Mouse (Mus musculus) MEL (cell line): Measurements from ENCODE around the gene Ftcd. TPM values are rescaled to one million over a fixed set of nuclear protein-coding genes. Genes with fewer than 3 reads are reported as not detected.

Experiments
- DNase-seq: peaks from one replicate; pipeline ENCODE4 v3.0.0; 2011; ENCODE audit warnings: low read depth, low spot score
- H3K27ac ChIP-seq: 2 replicates; pipeline ENCODE4 v1.5.1; 2012; ENCODE audit warnings: low read depth, mild to moderate bottlenecking, control low read depth, low read length, moderate library complexity; ENCODE audit not compliant: control insufficient read depth
- H3K27me3 ChIP-seq, 2 experiments: fragments of 150-350 bp in 1 of 2; sonication (generic) in 1 of 2; 2 replicates each; pipeline ENCODE4 v1.6.1; 2012; ENCODE audit warnings: low read length in 2 of 2, mild to moderate bottlenecking in 2 of 2, improper control_type of control experiment in 1 of 2, moderate library complexity in 1 of 2; ENCODE audit not compliant: insufficient read depth in 2 of 2, control insufficient read depth in 1 of 2
- H3K36me3 ChIP-seq, 2 experiments: 2 replicates each; pipeline ENCODE4 v1.6.1; 2012 to 2014; ENCODE audit warnings: low read length in 2 of 2, improper control_type of control experiment in 1 of 2, inconsistent platforms in 1 of 2, mild to moderate bottlenecking in 1 of 2; ENCODE audit not compliant: insufficient read depth in 2 of 2, control insufficient read depth in 1 of 2
- H3K4me1 ChIP-seq, 2 experiments: fragments of 150-350 bp in 1 of 2; sonication (generic) in 1 of 2; 2 replicates each; pipeline ENCODE4 v1.6.1; 2012; ENCODE audit warnings: low read length in 2 of 2, improper control_type of control experiment in 1 of 2, mild to moderate bottlenecking in 1 of 2; ENCODE audit not compliant: insufficient read depth in 2 of 2, control insufficient read depth in 1 of 2
- H3K4me3 ChIP-seq, 2 experiments: fragments of 150-350 bp in 1 of 2; sonication (generic) in 1 of 2; 2 replicates each; pipeline ENCODE4 v1.5.1; 2012; ENCODE audit warnings: low read depth in 2 of 2, low read length in 2 of 2, mild to moderate bottlenecking in 2 of 2, moderate library complexity in 2 of 2, control low read depth in 1 of 2, improper control_type of control experiment in 1 of 2; ENCODE audit not compliant: control insufficient read depth in 1 of 2, insufficient read depth in 1 of 2
- H3K79me2 ChIP-seq: 2 replicates; pipeline ENCODE4 v1.6.1; 2012; ENCODE audit warnings: mild to moderate bottlenecking, low read length, moderate library complexity; ENCODE audit not compliant: control insufficient read depth, poor library complexity, insufficient read depth
- H3K9ac ChIP-seq: 2 replicates; pipeline ENCODE4 v1.6.1; 2012; ENCODE audit warnings: low read depth, mild to moderate bottlenecking, control low read depth, low read length, moderate library complexity; ENCODE audit not compliant: control insufficient read depth, poor library complexity, severe bottlenecking
- H3K9me3 ChIP-seq: fragments of 150-350 bp; sonication (generic); replicated peaks from 2 replicates; pipeline ENCODE4 v1.6.1; 2012; ENCODE audit warnings: mild to moderate bottlenecking, low read length, improper control_type of control experiment, moderate library complexity; ENCODE audit not compliant: insufficient read depth
- BHLHE40 ChIP-seq: IDR thresholded peaks from 2 replicates; pipeline ENCODE4 v1.6.1; 2012; ENCODE audit warnings: low read depth, mild to moderate bottlenecking, inconsistent platforms, low read length, improper control_type of control experiment, borderline replicate concordance
- CHD2 ChIP-seq: IDR thresholded peaks from 2 replicates; pipeline ENCODE4 v1.6.1; 2011; ENCODE audit warnings: low read length, improper control_type of control experiment
- CTCF ChIP-seq, 3 experiments: IDR thresholded peaks in 2 of 3; conservative IDR thresholded peaks in 1 of 3; 2 replicates each; pipeline ENCODE4 v1.5.1; 2011 to 2012; ENCODE audit warnings: low read length in 3 of 3, low read depth in 2 of 3, mild to moderate bottlenecking in 2 of 3, improper control_type of control experiment in 1 of 3, inconsistent platforms in 1 of 3, mixed read lengths in 1 of 3, moderate library complexity in 1 of 3; ENCODE audit not compliant: control insufficient read depth in 1 of 3, insufficient read depth in 1 of 3, poor library complexity in 1 of 3, severe bottlenecking in 1 of 3
- ELF1 ChIP-seq: IDR thresholded peaks from 2 replicates; pipeline ENCODE4 v1.6.1; 2014; ENCODE audit warnings: low read depth, mild to moderate bottlenecking, inconsistent platforms, low read length, improper control_type of control experiment, moderate library complexity
- GABPA ChIP-seq: IDR thresholded peaks from 2 replicates; pipeline ENCODE4 v1.6.1; 2012; ENCODE audit warnings: low read depth, mild to moderate bottlenecking, inconsistent platforms, low read length, improper control_type of control experiment, moderate library complexity
- GATA1 ChIP-seq: IDR thresholded peaks from 2 replicates; pipeline ENCODE4 v1.6.1; 2011; ENCODE audit warnings: low read depth, low read length, improper control_type of control experiment
- JUND ChIP-seq: IDR thresholded peaks from 2 replicates; pipeline ENCODE4 v1.6.1; 2011; ENCODE audit warnings: low read depth, mild to moderate bottlenecking, improper control_type of control experiment, low read length
- MEF2A ChIP-seq: IDR thresholded peaks from 2 replicates; pipeline ENCODE4 v1.6.1; 2014; ENCODE audit warnings: low read depth, mild to moderate bottlenecking, inconsistent platforms, low read length, improper control_type of control experiment; ENCODE audit not compliant: poor library complexity, insufficient replicate concordance, severe bottlenecking; ENCODE audit errors: extremely low read depth
- MYC ChIP-seq: IDR thresholded peaks from 2 replicates; pipeline ENCODE4 v1.6.1; 2011; ENCODE audit warnings: low read depth, mild to moderate bottlenecking, low read length, improper control_type of control experiment, moderate library complexity
- NELFE ChIP-seq: IDR thresholded peaks from 2 replicates; pipeline ENCODE4 v1.6.1; 2011; ENCODE audit warnings: low read depth, low read length, improper control_type of control experiment
- POLR2A ChIP-seq, 2 experiments: IDR thresholded peaks; 2 replicates each; pipeline ENCODE4 v1.6.1; 2011 to 2012; ENCODE audit warnings: low read length in 2 of 2, mild to moderate bottlenecking in 2 of 2, control low read depth in 1 of 2, improper control_type of control experiment in 1 of 2, low read depth in 1 of 2, moderate library complexity in 1 of 2; ENCODE audit not compliant: control insufficient read depth in 1 of 2, insufficient read depth in 1 of 2, poor library complexity in 1 of 2
- POLR2AphosphoS2 ChIP-seq: IDR thresholded peaks from 2 replicates; pipeline ENCODE4 v1.6.1; 2011; ENCODE audit warnings: low read length, improper control_type of control experiment
- POLR2AphosphoS5 ChIP-seq: IDR thresholded peaks from 2 replicates; pipeline ENCODE4 v1.6.1; 2012; ENCODE audit warnings: low read depth, borderline replicate concordance, mild to moderate bottlenecking, inconsistent platforms, low read length, moderate library complexity, mixed read lengths
- RAD21 ChIP-seq: IDR thresholded peaks from 2 replicates; pipeline ENCODE4 v1.6.1; 2011; ENCODE audit warnings: mild to moderate bottlenecking, low read depth, low read length, improper control_type of control experiment
- SIN3A ChIP-seq: IDR thresholded peaks from 2 replicates; pipeline ENCODE4 v1.6.1; 2012; ENCODE audit warnings: low read length, improper control_type of control experiment, inconsistent platforms
- TCF12 ChIP-seq: IDR thresholded peaks from 2 replicates; pipeline ENCODE4 v1.6.1; 2014; ENCODE audit warnings: low read depth, mild to moderate bottlenecking, inconsistent platforms, low read length, improper control_type of control experiment, moderate library complexity
- UBTF ChIP-seq: IDR thresholded peaks from 2 replicates; pipeline ENCODE4 v1.6.1; 2012; ENCODE audit warnings: low read depth, mild to moderate bottlenecking, inconsistent platforms, low read length, improper control_type of control experiment, moderate library complexity, borderline replicate concordance; ENCODE audit not compliant: insufficient read depth
- USF1 ChIP-seq: IDR thresholded peaks from 2 replicates; pipeline ENCODE4 v1.6.1; 2014; ENCODE audit warnings: low read depth, mild to moderate bottlenecking, inconsistent platforms, low read length, improper control_type of control experiment, moderate library complexity
- USF2 ChIP-seq, 2 experiments: IDR thresholded peaks; 2 replicates each; pipeline ENCODE4 v1.6.1; 2011 to 2012; ENCODE audit warnings: improper control_type of control experiment in 2 of 2, low read length in 2 of 2, borderline replicate concordance in 1 of 2, inconsistent platforms in 1 of 2, low read depth in 1 of 2, mild to moderate bottlenecking in 1 of 2; ENCODE audit not compliant: insufficient read depth in 1 of 2
- ZKSCAN1 ChIP-seq: IDR thresholded peaks from 2 replicates; pipeline ENCODE4 v1.6.1; 2012; ENCODE audit warnings: low read depth, mild to moderate bottlenecking, inconsistent platforms, low read length, improper control_type of control experiment, moderate library complexity
- ZMIZ1 ChIP-seq: IDR thresholded peaks from 2 replicates; pipeline ENCODE4 v1.6.1; 2012; ENCODE audit warnings: low read depth, mild to moderate bottlenecking, inconsistent platforms, low read length, improper control_type of control experiment, moderate library complexity
- ZNF384 ChIP-seq: IDR thresholded peaks from 2 replicates; pipeline ENCODE4 v1.6.1; 2012; ENCODE audit warnings: low read depth, mild to moderate bottlenecking, inconsistent platforms, low read length, improper control_type of control experiment
- polyA plus RNA-seq, 2 experiments: library from polyadenylated mRNA; stranded (reverse) in 1 of 2; unstranded in 1 of 2; fragments of >175 nt in 1 of 2; fragments of >200 nt in 1 of 2; gene quantifications; 2 replicates each; pipeline versions ENCODE4 v1.2.1 to v1.2.4; 2012; ENCODE audit warnings: low replicate concordance in 2 of 2, low read depth in 1 of 2; ENCODE audit not compliant: insufficient read length in 2 of 2, insufficient read depth in 1 of 2, missing spikeins in 1 of 2
- total RNA-seq: library from RNA; depleted of rRNA; stranded (reverse); fragments of 300-350 nt; gene quantifications from 2 replicates; pipeline ENCODE4 v1.2.3, GENCODE M21; 2012

The Ftcd gene
- total and polyA plus RNA-seq, 3 experiments: not detected

- TF ChIP-seq POLR2AphosphoS5 (no peak), MYC (0 out of 2 replicates have a peak, but pooled peaks have one; percentile 47)
Measured at GRCm38 (mm10) chr10:76531375-76531774, 44.1 kb upstream of the Ftcd start, which contains the start of gene Lss (continued).

- DNase-seq: no peak
- H3K4me3 ChIP-seq: peak overlapping the region; percentile 71 to 90
- no peaks in the 10 kb centered on the region for H3K27me3 ChIP-seq
- peaks cover 4% of the 10 kb centered on the region for H3K79me2 ChIP-seq
- H3K9ac ChIP-seq: peak overlapping the region; percentile 51
- no peaks in the 10 kb centered on the region; a peak in 2 of 4 replicates for H3K36me3 ChIP-seq
- H3K9me3 ChIP-seq: no peaks in the 10 kb centered on the region
- TF ChIP-seq ZNF384: no peak
- no peak for TF ChIP-seq USF2 (IDR thresholded peaks at IDR 0.05; ENCODE audit: borderline replicate concordance in 1 of 2, insufficient read depth in 1 of 2, low read depth in 1 of 2, low read length in 2 of 2)
- no peak for TF ChIP-seq GABPA
- TF ChIP-seq POLR2A (IDR thresholded peaks at IDR 0.05; ENCODE audit: control insufficient read depth in 1 of 2, insufficient read depth in 1 of 2, low read depth in 1 of 2, low read length in 2 of 2, poor library complexity in 1 of 2): 0 out of 4 replicates have a peak, but pooled peaks of 1 of the 2 experiments have one; percentile 8
- no peak for TF ChIP-seq CTCF (IDR thresholded peaks at IDR 0.05 in 2 of 3, conservative IDR thresholded peaks at IDR 0.05 in 1 of 3; ENCODE audit: control insufficient read depth in 1 of 3, insufficient read depth in 1 of 3, low read depth in 2 of 3, low read length in 3 of 3, poor library complexity in 1 of 3, severe bottlenecking in 1 of 3)
- no peak for TF ChIP-seq BHLHE40
- TF ChIP-seq ZKSCAN1: no peak
- H3K27ac ChIP-seq: no peak overlapping the region
- peaks cover 4 to 5% of the 10 kb centered on the region in 2 experiments for H3K4me1 ChIP-seq
Measured at GRCm38 (mm10) chr10:76531828-76532227, 43.6 kb upstream of the Ftcd start.

- no peak for DNase-seq
- Histone ChIP-seq H3K9ac (no peak overlapping the region), H3K27me3 (no peaks in the 10 kb centered on the region), H3K27ac (no peak overlapping the region), H3K36me3 (peaks cover 0 to 3% of the 10 kb centered on the region in 2 experiments; a peak in 2 of 4 replicates), H3K9me3 (no peaks in the 10 kb centered on the region), H3K4me1 (peaks cover 3 to 5% of the 10 kb centered on the region in 2 experiments), H3K79me2 (peaks cover 4% of the 10 kb centered on the region), H3K4me3 (no peak overlapping the region)
- no peak for TF ChIP-seq USF2 (IDR thresholded peaks at IDR 0.05; ENCODE audit: borderline replicate concordance in 1 of 2, insufficient read depth in 1 of 2, low read depth in 1 of 2, low read length in 2 of 2)
- TF ChIP-seq SIN3A: no peak
- no peak for TF ChIP-seq USF1
- TF ChIP-seq NELFE: no peak
Measured at GRCm38 (mm10) chr10:76535526-76535925, 39.9 kb upstream of the Ftcd start.

GRCm38 (mm10) chr10:76537619-76538018, 37.8 kb upstream of the Ftcd start:
- H3K4me3 ChIP-seq: no peak overlapping the region
- no peaks in the 10 kb centered on the region for H3K27me3 ChIP-seq
- no peaks in the 10 kb centered on the region for H3K9me3 ChIP-seq
- DNase-seq: no peak
- no peak for TF ChIP-seq RAD21
- no peak for TF ChIP-seq POLR2A (IDR thresholded peaks at IDR 0.05; ENCODE audit: control insufficient read depth in 1 of 2, insufficient read depth in 1 of 2, low read depth in 1 of 2, low read length in 2 of 2, poor library complexity in 1 of 2)
- no peak for TF ChIP-seq SIN3A
- TF ChIP-seq TCF12: no peak
- no peak for TF ChIP-seq ZKSCAN1
- no peak for TF ChIP-seq ELF1
- TF ChIP-seq POLR2AphosphoS2: no peak
- TF ChIP-seq BHLHE40: no peak
- no peak for TF ChIP-seq MEF2A
- TF ChIP-seq CHD2: no peak
- no peak for TF ChIP-seq NELFE
- TF ChIP-seq USF2 (IDR thresholded peaks at IDR 0.05; ENCODE audit: borderline replicate concordance in 1 of 2, insufficient read depth in 1 of 2, low read depth in 1 of 2, low read length in 2 of 2): no peak
- TF ChIP-seq JUND: no peak
- no peak for TF ChIP-seq UBTF
- TF ChIP-seq GATA1: no peak
- no peak for TF ChIP-seq ZMIZ1
- H3K9ac ChIP-seq: no peak overlapping the region
- H3K36me3 ChIP-seq: peaks cover under 1 to 6% of the 10 kb centered on the region in 2 experiments; a peak in 3 of 4 replicates
- 0 out of 4 replicates have a peak, but pooled peaks cover 0 to under 1% of the 10 kb centered on the region in 2 experiments for H3K4me1 ChIP-seq
- H3K79me2 ChIP-seq: no peaks in the 10 kb centered on the region
- H3K27ac ChIP-seq: no peak overlapping the region
